Mouse (Mus musculus): ENCODE measurements around the gene Tspan3.

DNA sequence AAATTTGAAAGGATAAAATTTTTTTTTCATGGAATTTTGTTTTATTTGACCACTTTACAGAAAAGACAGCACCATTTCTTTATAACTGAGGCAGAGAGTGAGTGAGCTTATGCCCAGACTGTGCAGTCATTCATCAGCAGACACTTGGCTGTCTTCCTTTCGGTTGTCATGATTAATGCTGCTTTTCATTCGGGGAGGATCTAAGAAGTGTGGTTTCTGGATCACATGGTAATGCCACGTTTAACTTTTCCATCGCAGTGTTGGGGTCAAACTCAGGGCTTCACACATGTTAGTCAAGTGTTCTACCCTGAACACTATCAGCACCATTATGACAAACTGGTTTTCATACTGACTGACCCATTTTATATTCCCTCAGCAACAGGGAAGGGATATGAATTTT, 64.3 kb downstream of the Tspan3 start:
- no peak for TF ChIP-seq CTCF (IDR thresholded peaks at IDR 0.05; ENCODE audit: extremely low read depth, insufficient read depth, low read length)
- TF ChIP-seq POLR2A (IDR thresholded peaks at IDR 0.05; ENCODE audit: extremely low read depth, insufficient read depth, low read length): no peak
